Mouse (Mus musculus) heart, embryonic 14.5 days (tissue): ENCODE measurements around the gene Dnajc8. TPM values are rescaled to one million over a fixed set of nuclear protein-coding genes. Genes with fewer than 3 reads are reported as not detected.

Experiments used
- ATAC-seq: fragments of 200-750 bp; cut with Nextera tagmentation; 2 replicates; pipeline ENCODE4 v1.8.0; 2017; ENCODE audit warnings: low read depth, moderate TSS enrichment; ENCODE audit not compliant: insufficient number of reproducible peaks, insufficient read depth, low FRiP score
- H3K27ac ChIP-seq, 2 experiments: fragments of 200-500 bp in 1 of 2; fragments of 300-500 bp in 1 of 2; sonication (generic) in 1 of 2; replicated peaks in 1 of 2; 2 replicates each; pipeline ENCODE4 v1.5.1; 2012 to 2014; ENCODE audit warnings: low read depth in 2 of 2, low read length in 2 of 2, control low read depth in 1 of 2, mild to moderate bottlenecking in 1 of 2, mixed read lengths in 1 of 2; ENCODE audit not compliant: control insufficient read depth in 1 of 2, insufficient read depth in 1 of 2
- H3K27me3 ChIP-seq: fragments of 300-500 bp; sonication (generic); 2 replicates; pipeline ENCODE4 v1.6.1; 2014; ENCODE audit warnings: mild to moderate bottlenecking, low read length, control low read depth; ENCODE audit not compliant: control insufficient read depth, insufficient read depth
- H3K36me3 ChIP-seq: fragments of 300-500 bp; sonication (generic); 2 replicates; pipeline ENCODE4 v1.6.1; 2014; ENCODE audit warnings: mild to moderate bottlenecking, control low read depth, low read length, mixed read lengths; ENCODE audit not compliant: control insufficient read depth, insufficient read depth
- H3K4me1 ChIP-seq, 2 experiments: fragments of 200-500 bp in 1 of 2; fragments of 300-500 bp in 1 of 2; sonication (generic) in 1 of 2; 2 replicates each; pipeline ENCODE4 v1.6.1; 2012 to 2014; ENCODE audit warnings: low read length in 2 of 2, control low read depth in 1 of 2, mixed read lengths in 1 of 2; ENCODE audit not compliant: control insufficient read depth in 2 of 2, insufficient read depth in 2 of 2
- H3K4me2 ChIP-seq: fragments of 300-500 bp; sonication (generic); 2 replicates; pipeline ENCODE4 v1.6.1; 2014; ENCODE audit warnings: mild to moderate bottlenecking, low read length
- H3K4me3 ChIP-seq, 2 experiments: fragments of 200-500 bp in 1 of 2; fragments of 300-500 bp in 1 of 2; sonication (generic) in 1 of 2; 2 replicates each; pipeline ENCODE4 v1.5.1; 2012 to 2014; ENCODE audit warnings: low read length in 2 of 2, mild to moderate bottlenecking in 2 of 2, control low read depth in 1 of 2, low read depth in 1 of 2, moderate library complexity in 1 of 2; ENCODE audit not compliant: control insufficient read depth in 1 of 2, insufficient read depth in 1 of 2
- H3K9ac ChIP-seq: fragments of 300-500 bp; sonication (generic); 2 replicates; pipeline ENCODE4 v1.6.1; 2014; ENCODE audit warnings: mild to moderate bottlenecking, low read length
- H3K9me3 ChIP-seq: fragments of 300-500 bp; sonication (generic); 2 replicates; pipeline ENCODE4 v1.6.1; 2016; ENCODE audit warnings: low read length, control low read depth; ENCODE audit not compliant: control insufficient read depth
- WGBS: fragments of 180-500 bp; shearing (Covaris S2); extraction: QIAGEN DNeasy Blood & Tissue Kit; methylation state at CpG from one replicate; pipeline ENCODE4 v1.1.7; 2014; 5-methylcytosine and 5-hydroxymethylcytosine counted together
- polyA plus RNA-seq: library from polyadenylated mRNA; unstranded; fragments of >200 nt; fragmentation: Nextera tagmentation; extraction: Ambion mirVana; gene quantifications from 2 replicates; pipeline ENCODE4 v1.2.1, GENCODE M21; 2014

The Dnajc8 gene
- polyA plus RNA-seq, 1 experiment from 2014 or later = 117 TPM

DNA sequence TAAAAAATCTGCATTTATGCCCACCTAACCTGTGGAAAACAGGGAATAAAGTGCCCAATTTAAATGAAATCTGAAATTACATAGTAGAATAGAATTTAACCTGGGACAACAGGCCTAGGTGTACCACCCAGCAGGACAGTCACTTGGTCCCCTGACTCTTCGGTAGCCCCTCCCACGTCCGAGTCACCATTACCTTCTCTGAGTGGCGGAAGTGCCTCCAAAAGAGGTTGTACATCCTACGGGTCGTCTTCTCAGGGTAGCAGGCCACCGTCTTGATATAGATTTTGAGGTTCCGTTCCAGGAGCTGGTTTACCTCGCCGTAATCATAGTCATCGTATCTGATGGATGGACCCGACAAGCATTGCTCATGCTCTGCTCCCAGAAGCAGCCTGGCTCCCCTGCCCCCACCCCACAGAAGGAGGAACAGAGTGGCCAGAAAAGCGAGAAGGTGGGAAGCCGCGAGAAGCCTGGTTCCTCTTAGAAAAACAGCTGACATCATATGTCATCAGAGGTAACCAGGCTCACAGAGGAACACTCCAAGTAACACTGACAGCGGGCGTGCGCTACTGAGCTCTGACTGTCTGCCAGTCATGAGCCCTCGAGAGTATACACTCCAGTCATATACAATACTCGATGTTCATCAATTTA lies 41.0 kb upstream of the Dnajc8 start:
- WGBS = 83% methylated on average over 20 of the region's 20 CpGs
- H3K36me3 ChIP-seq = peaks cover 63% of the 10 kb centered on the region

DNA sequence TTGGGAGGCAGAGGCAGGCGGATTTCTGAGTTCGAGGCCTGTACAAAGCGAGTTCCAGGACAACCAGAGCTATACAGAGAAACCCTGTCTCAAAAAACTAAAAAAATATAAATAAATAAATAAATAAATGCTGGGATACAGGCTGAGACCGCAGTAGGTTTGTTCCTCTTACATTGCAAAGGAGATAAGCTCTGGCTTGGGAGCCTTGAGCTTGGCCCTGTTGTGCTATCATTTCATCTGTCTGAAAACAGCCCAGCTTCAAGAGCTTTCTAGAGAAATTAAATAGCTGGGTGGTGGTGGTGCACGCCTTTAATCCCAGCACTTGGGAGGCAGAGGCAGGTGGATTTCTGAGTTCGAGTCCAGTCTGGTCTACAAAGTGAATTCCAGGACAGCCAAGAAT lies 33.7 kb upstream of the Dnajc8 start:
- Histone ChIP-seq H3K4me3 (no peak overlapping the region), H3K36me3 (peaks cover 34% of the 10 kb centered on the region), H3K9ac (no peak overlapping the region), H3K27ac (no peak overlapping the region), H3K9me3 (no peaks in the 10 kb centered on the region), H3K27me3 (no peaks in the 10 kb centered on the region), H3K4me2 (no peak overlapping the region), H3K4me1 (peaks cover 2 to 8% of the 10 kb centered on the region in 2 experiments; a peak in 1 of 4 replicates)
- WGBS = 91% methylated on average over 6 of the region's 6 CpGs
- ATAC-seq = no peak

More for the DNA sequence above, 41.0 kb upstream of the Dnajc8 start:
- ATAC-seq = no peak
- H3K4me1 ChIP-seq = peaks cover 0 to 11% of the 10 kb centered on the region in 2 experiments; a peak in 3 of 4 replicates
- H3K4me3 ChIP-seq = no peak overlapping the region
- no peaks in the 10 kb centered on the region for H3K27me3 ChIP-seq
- H3K27ac ChIP-seq = no peak overlapping the region
- no peaks in the 10 kb centered on the region for H3K9me3 ChIP-seq
- H3K4me2 ChIP-seq = no peak overlapping the region
- no peak overlapping the region for H3K9ac ChIP-seq

DNA sequence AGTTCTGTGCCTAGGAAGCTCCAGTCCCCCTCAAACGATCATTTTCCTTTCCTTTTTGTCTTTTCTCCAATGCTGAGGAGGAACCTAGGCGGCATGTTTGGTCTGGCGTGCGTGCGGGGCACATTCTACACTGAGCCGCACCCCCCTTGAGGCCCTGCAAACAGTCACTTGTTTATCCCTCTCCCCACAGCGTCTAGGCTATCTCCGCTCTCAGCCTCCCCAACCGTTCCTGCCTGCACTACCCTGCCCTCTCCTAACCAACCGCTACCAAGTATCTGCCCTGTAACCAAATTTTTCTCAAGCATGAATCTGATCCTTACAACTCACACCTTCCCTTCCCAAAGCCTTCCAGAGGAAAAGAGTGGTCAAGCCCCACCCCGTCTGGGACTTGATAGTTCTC lies 32.0 kb upstream of the Dnajc8 start:
- no peaks in the 10 kb centered on the region for H3K9me3 ChIP-seq
- no peak overlapping the region for H3K27ac ChIP-seq
- no peak for ATAC-seq
- no peaks in the 10 kb centered on the region for H3K27me3 ChIP-seq
- peaks cover 18% of the 10 kb centered on the region for H3K36me3 ChIP-seq
- no peak overlapping the region for H3K9ac ChIP-seq
- H3K4me3 ChIP-seq = no peak overlapping the region
- peaks cover 6 to 13% of the 10 kb centered on the region in 2 experiments for H3K4me1 ChIP-seq
- whole genome bisulfite sequencing = 84% methylated on average over 11 of the region's 11 CpGs
- no peak overlapping the region for H3K4me2 ChIP-seq

DNA sequence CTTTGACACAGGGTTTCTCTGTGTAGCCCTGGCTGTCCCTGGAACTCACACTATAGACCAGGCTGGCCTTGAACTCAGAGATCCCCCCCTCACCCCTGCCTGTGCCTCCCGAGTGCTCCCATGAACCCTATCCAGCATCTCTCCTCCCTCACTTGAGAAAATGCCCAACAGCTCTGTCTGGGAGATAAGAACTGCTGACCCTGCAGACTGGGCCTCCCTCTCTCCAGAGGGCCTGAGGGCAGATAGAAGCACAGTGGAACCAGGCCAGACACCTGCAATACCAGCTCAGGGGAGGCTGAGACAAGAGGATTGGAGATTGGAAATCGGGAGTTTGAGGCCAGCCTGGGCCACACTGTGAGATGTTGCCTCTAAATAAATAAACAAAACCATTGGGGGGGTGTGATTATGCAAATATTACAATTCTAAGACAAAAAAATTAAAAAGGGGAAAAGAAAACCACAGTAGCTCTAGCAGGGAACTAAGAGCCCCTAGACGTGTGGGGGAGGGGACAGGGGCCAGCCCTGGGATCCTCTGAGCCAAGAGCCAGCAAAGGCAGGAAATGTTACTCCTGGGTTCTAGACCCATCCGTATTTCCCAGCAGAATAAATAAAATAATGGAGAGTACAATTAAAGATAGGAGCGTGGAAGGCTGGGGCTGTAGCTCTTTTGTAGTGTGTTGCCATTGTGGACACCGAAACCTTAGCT lies 30.2 kb upstream of the Dnajc8 start:
- Histone ChIP-seq H3K4me2 (no peak overlapping the region), H3K9ac (no peak overlapping the region), H3K36me3 (0 out of 2 replicates have a peak, but pooled peaks cover 4% of the 10 kb centered on the region), H3K27me3 (no peaks in the 10 kb centered on the region), H3K9me3 (no peaks in the 10 kb centered on the region), H3K27ac (no peak overlapping the region), H3K4me3 (no peak overlapping the region), H3K4me1 (peaks cover 8 to 22% of the 10 kb centered on the region in 2 experiments)
- ATAC-seq = no peak
- WGBS = 48% methylated on average over 6 of the region's 6 CpGs

DNA sequence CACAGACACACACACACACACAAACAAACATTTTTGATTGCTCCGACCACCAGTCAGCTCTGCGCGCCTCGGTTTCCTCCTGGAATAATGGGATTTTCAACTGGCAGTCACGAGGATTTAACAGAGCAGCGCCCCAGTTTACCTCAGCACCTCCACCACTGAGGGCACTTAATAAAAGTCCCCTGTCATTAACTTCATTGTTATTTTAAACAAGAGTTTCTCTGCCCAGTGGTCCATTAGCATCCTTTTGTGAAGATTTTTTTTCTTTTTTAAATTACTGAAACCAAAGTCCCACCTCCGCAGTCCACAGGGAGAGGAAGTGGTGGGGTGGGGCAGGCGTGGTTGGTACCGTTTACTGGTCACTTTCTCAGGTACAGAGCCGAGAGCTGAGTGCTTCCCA lies 29.6 kb upstream of the Dnajc8 start:
- no peak overlapping the region for H3K4me3 ChIP-seq
- H3K36me3 ChIP-seq = 0 out of 2 replicates have a peak, but pooled peaks cover 4% of the 10 kb centered on the region
- H3K27me3 ChIP-seq = no peaks in the 10 kb centered on the region
- WGBS = 69% methylated on average over 10 of the region's 10 CpGs
- no peak overlapping the region for H3K9ac ChIP-seq
- H3K4me2 ChIP-seq = no peak overlapping the region
- H3K27ac ChIP-seq = no peak overlapping the region
- no peaks in the 10 kb centered on the region for H3K9me3 ChIP-seq
- peaks cover 9 to 25% of the 10 kb centered on the region in 2 experiments for H3K4me1 ChIP-seq
- no peak for ATAC-seq

DNA sequence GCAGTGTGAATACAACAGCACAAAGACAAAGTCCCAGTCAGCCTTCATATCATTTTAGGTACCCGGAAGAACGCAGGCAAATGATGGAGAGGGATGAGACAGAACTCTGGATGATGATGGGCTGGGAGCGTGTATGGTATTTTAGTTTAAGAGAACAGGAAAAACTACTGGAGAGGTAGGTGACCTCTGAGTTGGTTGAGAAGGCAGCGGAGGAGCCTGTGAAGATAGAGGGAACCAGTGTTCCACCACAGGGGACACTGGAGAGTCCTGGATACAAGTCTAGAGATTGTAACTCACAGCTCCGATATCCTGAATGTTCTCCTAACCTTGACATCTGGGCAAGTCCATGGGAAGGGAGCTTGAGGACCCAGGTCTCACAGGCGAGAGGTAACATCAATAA lies 29.1 kb upstream of the Dnajc8 start:
- no peak for ATAC-seq
- Histone ChIP-seq H3K4me1 (peaks cover 9 to 27% of the 10 kb centered on the region in 2 experiments), H3K4me3 (no peak overlapping the region), H3K27ac (no peak overlapping the region), H3K27me3 (no peaks in the 10 kb centered on the region), H3K9ac (no peak overlapping the region), H3K4me2 (no peak overlapping the region), H3K36me3 (no peaks in the 10 kb centered on the region), H3K9me3 (no peaks in the 10 kb centered on the region)
- WGBS = 86% methylated on average over 6 of the region's 6 CpGs

DNA sequence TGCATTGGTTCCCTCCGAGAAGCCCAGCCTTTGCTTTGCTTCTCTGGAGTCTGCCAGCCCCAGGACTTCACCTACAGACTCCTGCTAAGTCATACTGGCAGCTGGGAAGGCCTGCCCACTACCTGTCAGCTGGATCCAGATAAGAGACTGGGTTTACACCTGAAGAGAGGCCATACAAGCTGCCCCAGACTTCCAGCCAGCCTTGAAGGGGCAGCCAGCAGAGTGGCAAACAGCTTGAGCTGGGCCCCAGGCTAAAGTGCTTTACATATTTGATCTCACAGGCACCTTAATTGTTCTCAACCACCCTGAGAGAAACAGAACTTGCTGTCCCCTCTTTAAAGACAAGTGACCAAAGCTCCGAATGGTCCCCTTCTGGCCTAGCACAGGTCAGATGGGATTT lies 28.1 kb upstream of the Dnajc8 start:
- no peaks in the 10 kb centered on the region for H3K27me3 ChIP-seq
- H3K4me3 ChIP-seq = no peak overlapping the region
- peak overlapping the region; percentile 52; the same call in 1 of the 2 replicates for H3K9ac ChIP-seq
- ATAC-seq = no peak
- WGBS = 49% methylated on average over 2 of the region's 2 CpGs
- no peak overlapping the region for H3K27ac ChIP-seq
- H3K9me3 ChIP-seq = no peaks in the 10 kb centered on the region
- no peaks in the 10 kb centered on the region for H3K36me3 ChIP-seq
- peaks cover 9 to 27% of the 10 kb centered on the region in 2 experiments for H3K4me1 ChIP-seq
- no peak overlapping the region for H3K4me2 ChIP-seq
